In the genomic region with DNA sequence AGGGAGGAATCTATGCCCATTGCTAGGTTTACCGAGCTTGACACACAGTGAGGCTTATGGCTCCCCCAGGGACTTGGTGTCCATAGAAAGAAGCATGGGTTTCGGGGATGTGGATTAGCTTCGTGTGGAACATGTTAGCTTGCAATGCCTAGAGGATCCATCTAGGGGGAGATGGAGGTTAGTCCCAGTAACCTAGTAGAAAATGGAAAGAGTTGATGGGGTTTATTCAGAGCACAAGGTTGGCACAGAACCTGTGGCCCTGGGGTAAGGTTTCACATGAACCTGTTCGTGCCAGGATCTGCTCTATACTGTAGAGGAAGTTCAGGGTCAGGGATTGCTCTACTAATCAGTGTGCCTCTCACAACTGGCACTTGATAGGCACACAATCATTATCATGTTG, we compare ENCODE assay signal across 12 mouse cellular contexts. TPM values are rescaled to one million over a fixed set of nuclear protein-coding genes. Genes with fewer than 3 reads are reported as not detected.
DNase-seq lines count a peak whose midpoint lies in the region; ATAC-seq and TF ChIP-seq lines count a peak whose summit lies in the region.
"Had no signal": no experiment of that assay in that cellular context is flagged by ENCODE, and none has a peak within 500 bp of the region (broad histone marks: within the 10 kb centered on the region; RNA-seq: fewer than 3 reads in every experiment).

No protein-coding gene starts in this region.

- H3K27me3 ChIP-seq in E14TG2a.4 (ENCODE audit: insufficient read depth, low read length) = peaks cover 34% of the 10 kb centered on the region
- H3K27me3 ChIP-seq: heart, embryonic 12.5 days had no signal

- no peaks in the 10 kb centered on the region for H3K36me3 ChIP-seq in E14TG2a.4 (ENCODE audit: insufficient read depth, low read length)
- H3K36me3 ChIP-seq: heart, embryonic 12.5 days; hindbrain, embryonic 15.5 days had no signal

- H3K4me1 ChIP-seq in lung, adult 2 months (ENCODE audit: control insufficient read depth, insufficient read depth, low read length) = peaks cover 10% of the 10 kb centered on the region
- H3K4me1 ChIP-seq in E14TG2a.4 (replicated peaks; ENCODE audit: low read depth, low read length) = peaks cover 41% of the 10 kb centered on the region

- WGBS in lung, adult 2 months = 50% methylated on average over 4 of the region's 4 CpGs

- no peak overlapping the region for H3K27ac ChIP-seq in gastrocnemius, adult 2 months
- H3K27ac ChIP-seq: hindbrain, embryonic 15.5 days had no signal

- H3K9me3 ChIP-seq in E14TG2a.4 (ENCODE audit: low read length) = no peaks in the 10 kb centered on the region
- H3K9me3 ChIP-seq: heart, embryonic 12.5 days; hindbrain, embryonic 15.5 days had no signal

- H3K4me3 ChIP-seq in gastrocnemius, adult 2 months = no peak overlapping the region
- no peak overlapping the region for H3K4me3 ChIP-seq in lung, adult 2 months (replicated peaks; ENCODE audit: extremely low read depth, low read depth, low read length)
- H3K4me3 ChIP-seq in E14TG2a.4 (replicated peaks; ENCODE audit: low read length) = no peak overlapping the region
- H3K4me3 ChIP-seq: heart, embryonic 12.5 days; hindbrain, embryonic 15.5 days had no signal

- TF ChIP-seq CTCF in gastrocnemius, adult 2 months (IDR thresholded peaks at IDR 0.05) = peak; percentile 45
- TF ChIP-seq CTCF in lung, adult 2 months (IDR thresholded peaks at IDR 0.05; ENCODE audit: insufficient read depth, low read length) = 0 out of 2 replicates have a peak, but pooled peaks have one; percentile 17
- peak; percentile 43 for TF ChIP-seq CTCF in E14TG2a.4 (conservative IDR thresholded peaks at IDR 0.05; ENCODE audit: low read length)

- intact Hi-C loops in gastrocnemius, adult 2 months (cut with DNase I) = loop anchor here (10.0 kb wide), 1 partner anchor 338 kb away; no protein-coding TSS in a partner anchor

- peak; percentile 36 for ATAC-seq in megakaryocyte progenitor cell, adult 5-6 weeks (replicated peaks; ENCODE audit: poor library complexity)

- DNase-seq in gastrocnemius, adult 2 months = no peak
- no peak for DNase-seq in gastrocnemius, postnatal 4 days (ENCODE audit: low spot score in 2 of 2)
- no peak for DNase-seq in lung, adult 2 months
- DNase-seq in lung, postnatal 14 days = no peak
- DNase-seq in right cerebral cortex, postnatal 14 days = no peak
- no peak for DNase-seq in left cerebral cortex, adult 11 months (ENCODE audit: low spot score)
- DNase-seq: adrenal gland, postnatal 10 days; cerebellum, adult 18-20 months had no signal

- no peak for TF ChIP-seq POLR2A in lung, adult 2 months (IDR thresholded peaks at IDR 0.05; ENCODE audit: borderline replicate concordance, extremely low read depth, low read depth, low read length)

RNA-seq across cellular contexts. Expression of gene Fos, which starts 9.5 kb away (rescaled TPM):
- total RNA-seq in gastrocnemius, adult 2 months (2021) = 1 to 10 TPM; 3.6 to 8.7 TPM
- 10 to 100 TPM; 19.0 to 20.0 TPM for total RNA-seq in gastrocnemius, postnatal 4 days (2021)
- 37.8 and 55.0 TPM in 2 replicates for polyA plus RNA-seq in lung, adult 2 months (2012; rRNA removed)
- 94.5 and 144 TPM in 2 replicates for total RNA-seq in megakaryocyte progenitor cell, adult 5-6 weeks (2015)
- total RNA-seq in megakaryocyte progenitor cell, adult 5-6 weeks (2017) = 72.4 and 111 TPM in 2 replicates
